Mouse (Mus musculus) midbrain, postnatal 0 days (tissue): ENCODE measurements around the gene Gigyf1. TPM values are rescaled to one million over a fixed set of nuclear protein-coding genes. Genes with fewer than 3 reads are reported as not detected.

Source experiments
- ATAC-seq: fragments of 200-750 bp; cut with Nextera tagmentation; 2 replicates; pipeline ENCODE4 v1.8.0; 2017; ENCODE audit warnings: moderate number of reproducible peaks, mild to moderate bottlenecking, moderate TSS enrichment, moderate library complexity; ENCODE audit not compliant: low FRiP score
- DNase-seq: peaks from one replicate; pipeline ENCODE4 v3.0.0-alpha.2; 2015; ENCODE audit warnings: low spot score
- H3K27ac ChIP-seq: fragments of 300-500 bp; sonication (generic); 2 replicates; pipeline ENCODE4 v1.5.1; 2014; ENCODE audit warnings: low read depth, mild to moderate bottlenecking, low read length, mixed read lengths
- H3K27me3 ChIP-seq: fragments of 300-500 bp; sonication (generic); 2 replicates; pipeline ENCODE4 v1.6.1; 2014; ENCODE audit warnings: low read length, control low read depth, mixed read lengths; ENCODE audit not compliant: insufficient read depth
- H3K36me3 ChIP-seq: fragments of 300-500 bp; sonication (generic); 2 replicates; pipeline ENCODE4 v1.6.1; 2014; ENCODE audit warnings: low read length, control low read depth, mixed read lengths; ENCODE audit not compliant: insufficient read depth
- H3K4me1 ChIP-seq: fragments of 300-500 bp; sonication (generic); 2 replicates; pipeline ENCODE4 v1.6.1; 2014; ENCODE audit warnings: mild to moderate bottlenecking, control low read depth, antibody characterized with exemption, low read length, mixed read lengths; ENCODE audit not compliant: insufficient read depth
- H3K4me2 ChIP-seq: fragments of 300-500 bp; sonication (generic); 2 replicates; pipeline ENCODE4 v1.6.1; 2014; ENCODE audit warnings: low read depth, mild to moderate bottlenecking, low read length, mixed read lengths; ENCODE audit not compliant: poor library complexity, severe bottlenecking
- H3K4me3 ChIP-seq: fragments of 300-500 bp; sonication (generic); 2 replicates; pipeline ENCODE4 v1.5.1; 2014; ENCODE audit warnings: low read depth, mild to moderate bottlenecking, low read length, moderate library complexity
- H3K9ac ChIP-seq: fragments of 300-500 bp; sonication (generic); replicated peaks from 2 replicates; pipeline ENCODE4 v1.6.1; 2014; ENCODE audit warnings: mild to moderate bottlenecking, low read length, moderate library complexity, mixed read lengths; ENCODE audit not compliant: poor library complexity, severe bottlenecking
- H3K9me3 ChIP-seq: fragments of 300-500 bp; sonication (generic); 2 replicates; pipeline ENCODE4 v1.6.1; 2016; ENCODE audit warnings: low read length, control low read depth
- CTCF ChIP-seq: IDR thresholded peaks from 2 replicates; pipeline ENCODE4 v1.5.1; 2016; ENCODE audit warnings: antibody characterized with exemption, mild to moderate bottlenecking
- WGBS: fragments of 180-500 bp; shearing (Covaris S2); extraction: QIAGEN DNeasy Blood & Tissue Kit; methylation state at CpG from one replicate; pipeline ENCODE4 v1.1.7; 2014; 5-methylcytosine and 5-hydroxymethylcytosine counted together
- polyA plus RNA-seq: library from polyadenylated mRNA; unstranded; fragments of >200 nt; fragmentation: Nextera tagmentation; extraction: Ambion mirVana; gene quantifications from 2 replicates; pipeline ENCODE4 v1.2.1, GENCODE M21; 2015
- total RNA-seq: library from RNA; depleted of rRNA; stranded (reverse); fragments of >200 nt; gene quantifications from 2 replicates; pipeline ENCODE4 v1.2.3, GENCODE M21; 2014

Gene Gigyf1
- total and polyA plus RNA-seq, 2 experiments from 2014 or later, result 17.8 to 23.6 TPM

DNA sequence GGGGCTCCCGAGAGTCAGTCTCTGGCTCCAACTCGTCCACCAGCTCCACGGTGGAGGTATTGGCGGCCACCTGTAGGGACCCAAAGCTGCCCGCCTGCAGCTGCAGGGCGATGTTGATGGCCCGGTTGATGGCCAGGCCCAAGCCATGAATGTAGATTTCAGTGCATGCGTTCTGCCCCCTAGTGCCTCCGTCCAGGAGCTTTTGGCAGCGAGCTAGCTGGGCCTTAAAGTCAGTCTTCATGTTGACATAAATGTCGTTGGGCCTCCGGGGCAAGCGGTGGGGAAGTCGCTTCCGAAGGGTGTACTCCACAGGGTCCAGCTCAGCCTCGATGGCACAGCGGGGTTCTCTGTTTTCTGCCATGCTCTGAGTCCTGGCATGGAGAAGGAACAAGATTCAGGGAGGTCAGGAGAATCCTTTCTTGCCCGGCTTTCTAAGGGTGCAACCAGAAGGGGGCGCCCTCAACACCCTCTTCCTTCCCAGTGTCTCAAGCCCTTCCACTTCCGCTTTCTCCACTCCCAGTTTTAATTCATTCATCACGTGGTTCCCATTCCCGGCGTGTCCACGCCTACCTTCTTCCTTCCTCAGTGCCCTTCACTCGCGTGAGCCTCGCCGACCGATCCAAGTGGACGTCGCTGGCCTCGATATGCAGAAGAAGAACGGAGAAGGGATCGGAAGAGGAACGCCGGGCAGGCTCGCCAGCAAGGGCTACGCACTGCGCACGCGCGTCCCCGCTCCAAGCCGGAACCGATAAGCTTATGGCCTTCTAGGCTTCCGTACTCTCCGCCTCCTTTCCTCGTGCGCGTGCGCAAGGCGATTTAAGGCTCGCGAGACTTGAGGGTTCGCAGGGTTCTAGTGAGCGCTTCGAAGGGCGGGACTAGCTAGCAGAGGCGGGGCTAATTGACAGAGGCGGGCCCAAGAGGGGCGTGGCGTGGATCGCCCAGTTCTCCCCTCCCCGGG, 16.4 kb upstream of the Gigyf1 start, which contains the start of gene Pop7:
TSS of gene Pop7 (minus strand) at position 810 of the 958 bp plus-strand sequence.
- 1% methylated on average over 64 of the region's 64 CpGs for WGBS
- Histone ChIP-seq H3K4me2 (peak within 1 kb of the TSS; percentile 87), H3K27me3 (no peaks in the 10 kb centered on the region), H3K4me3 (peak within 1 kb of the TSS; percentile 56), H3K36me3 (no peaks in the 10 kb centered on the region; the same call in 1 of the 2 replicates), H3K9ac (peak within 1 kb of the TSS; percentile 78), H3K27ac (peak within 1 kb of the TSS; percentile 98), H3K4me1 (peaks cover 7% of the 10 kb centered on the region), H3K9me3 (no peaks in the 10 kb centered on the region)
- ATAC-seq (peak; percentile 95), DNase-seq (peak; percentile 100)
- peak; percentile 88 for TF ChIP-seq CTCF

DNA sequence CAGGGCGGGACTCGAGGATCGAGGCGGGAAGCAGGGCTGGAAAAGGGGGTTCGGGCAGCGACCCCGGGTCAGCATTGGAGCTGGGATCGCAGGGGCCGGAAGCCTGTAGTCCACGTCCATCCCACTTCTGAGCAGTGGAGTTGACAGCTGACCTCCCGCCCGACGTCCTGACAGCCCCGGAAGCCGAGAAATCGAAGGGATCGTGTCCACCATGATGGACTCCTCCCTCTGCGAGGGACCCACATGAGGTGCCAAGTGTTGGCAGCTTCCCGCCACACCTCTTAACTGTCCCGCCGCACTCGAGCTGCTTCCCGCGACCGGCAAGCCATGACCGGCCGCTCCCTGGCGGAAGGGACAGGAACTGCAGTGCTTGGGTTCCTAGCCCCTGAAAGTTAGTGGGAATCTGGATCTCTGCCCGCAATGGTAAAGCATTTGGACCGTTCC, 15.7 kb upstream of the Gigyf1 start:
- H3K9ac ChIP-seq, result peak overlapping the region; percentile 78
- H3K27ac ChIP-seq, result peak overlapping the region; percentile 98
- ATAC-seq (peak; percentile 82), DNase-seq (peak; percentile 96)
- H3K9me3 ChIP-seq, result no peaks in the 10 kb centered on the region
- H3K36me3 ChIP-seq, result no peaks in the 10 kb centered on the region; the same call in 1 of the 2 replicates
- H3K27me3 ChIP-seq, result no peaks in the 10 kb centered on the region
- H3K4me2 ChIP-seq, result peak overlapping the region; percentile 54
- under 1% methylated on average over 30 of the region's 30 CpGs for WGBS
- TF ChIP-seq CTCF, result peak; percentile 96
- H3K4me1 ChIP-seq, result peaks cover 7% of the 10 kb centered on the region
- H3K4me3 ChIP-seq, result peak overlapping the region; percentile 56

DNA sequence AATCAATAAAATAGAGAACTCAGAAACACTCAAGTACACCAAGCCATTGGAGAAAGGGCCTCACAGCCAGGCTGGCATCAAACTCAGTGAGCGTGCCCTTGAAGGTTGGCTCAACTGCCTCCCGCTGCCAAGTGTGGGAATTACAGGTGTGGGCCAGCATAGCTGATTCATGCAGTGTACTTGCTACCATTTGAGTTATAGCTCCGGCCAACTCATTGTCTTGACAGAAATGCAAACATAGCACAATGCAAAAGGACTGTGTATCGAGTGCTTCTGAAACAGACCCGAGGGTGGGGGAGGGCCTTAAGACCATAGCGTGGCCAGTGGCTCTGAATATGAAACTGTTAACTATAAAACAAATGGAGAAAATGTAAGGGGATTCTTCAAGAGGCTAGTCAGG, 14.3 kb upstream of the Gigyf1 start:
- Histone ChIP-seq H3K9me3 (no peaks in the 10 kb centered on the region), H3K27me3 (no peaks in the 10 kb centered on the region), H3K27ac (no peak overlapping the region), H3K4me3 (no peak overlapping the region), H3K4me1 (peaks cover 7% of the 10 kb centered on the region), H3K9ac (no peak overlapping the region), H3K36me3 (no peaks in the 10 kb centered on the region; the same call in 1 of the 2 replicates), H3K4me2 (no peak overlapping the region)
- ATAC-seq, result no peak
- DNase-seq, result no peak
- peak; percentile 45 for TF ChIP-seq CTCF
- 82% methylated on average over 6 of the region's 6 CpGs for WGBS

DNA sequence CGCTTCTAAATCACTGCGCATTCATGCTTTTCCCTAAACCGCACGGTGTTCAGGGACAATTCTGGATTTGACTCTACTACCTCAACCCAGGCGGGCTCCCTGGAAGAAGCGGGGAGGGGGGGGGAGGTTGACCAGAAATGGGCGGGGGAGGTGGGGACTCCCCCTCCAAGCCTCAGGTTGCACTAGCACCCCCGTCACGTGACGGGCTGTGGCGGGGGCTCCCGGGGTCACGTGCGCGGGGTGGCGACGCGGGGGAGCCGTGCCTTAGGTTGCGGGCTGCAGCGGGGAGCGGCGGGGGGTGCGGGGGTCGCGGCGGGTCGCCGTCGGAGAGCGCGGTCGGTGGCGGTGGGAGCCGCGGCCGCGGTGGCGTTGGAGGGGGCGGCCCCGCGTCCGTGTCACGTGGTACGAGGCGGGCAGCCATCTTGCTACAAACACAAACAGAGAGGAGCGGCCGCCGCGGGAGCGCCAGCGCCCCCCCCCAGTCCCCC, 8.3 kb upstream of the Gigyf1 start:
- H3K9me3 ChIP-seq, result no peaks in the 10 kb centered on the region
- peak overlapping the region; percentile 90 for H3K27ac ChIP-seq
- 2% methylated on average over 43 of the region's 52 CpGs for WGBS
- TF ChIP-seq CTCF, result no peak
- ATAC-seq, result peak; percentile 79
- H3K27me3 ChIP-seq, result no peaks in the 10 kb centered on the region
- peak overlapping the region; percentile 99 for H3K9ac ChIP-seq
- H3K4me1 ChIP-seq, result peaks cover 13% of the 10 kb centered on the region; the same call in 1 of the 2 replicates
- peak overlapping the region; percentile 92 for H3K4me2 ChIP-seq
- DNase-seq, result peak; percentile 79
- H3K36me3 ChIP-seq, result 0 out of 2 replicates have a peak, but pooled peaks cover 3% of the 10 kb centered on the region
- peak overlapping the region; percentile 97 for H3K4me3 ChIP-seq

- no peak for DNase-seq
- Histone ChIP-seq H3K9ac (peak overlapping the region; percentile 99), H3K9me3 (no peaks in the 10 kb centered on the region), H3K27ac (peak overlapping the region; percentile 90), H3K36me3 (0 out of 2 replicates have a peak, but pooled peaks cover 3% of the 10 kb centered on the region), H3K27me3 (no peaks in the 10 kb centered on the region), H3K4me1 (peaks cover 13% of the 10 kb centered on the region; the same call in 1 of the 2 replicates), H3K4me3 (peak overlapping the region; percentile 97), H3K4me2 (peak overlapping the region; percentile 92)
- ATAC-seq, result peak; percentile 54; the same call in 1 of the 2 replicates
- no peak for TF ChIP-seq CTCF
- 0% methylated on average over 24 of the region's 83 CpGs for WGBS
These were observed 7.6 kb upstream of the Gigyf1 start for GRCm38 (mm10) chr5:137510573-137511390.
